Mouse (Mus musculus) forelimb bud, embryonic 11.5 days (tissue): Measurements from ENCODE around the gene Olfr1311.
"Not testable (repeated sequence)": the region's sequence is repeated elsewhere in the genome, so short reads cannot be mapped to it uniquely, and the experiment has no call there.

ENCODE experiments used
- DNase-seq: peaks from one replicate; pipeline ENCODE4 v3.0.0-alpha.2; 2012; ENCODE audit warnings: low read depth, low spot score

Gene Olfr1311

DNA sequence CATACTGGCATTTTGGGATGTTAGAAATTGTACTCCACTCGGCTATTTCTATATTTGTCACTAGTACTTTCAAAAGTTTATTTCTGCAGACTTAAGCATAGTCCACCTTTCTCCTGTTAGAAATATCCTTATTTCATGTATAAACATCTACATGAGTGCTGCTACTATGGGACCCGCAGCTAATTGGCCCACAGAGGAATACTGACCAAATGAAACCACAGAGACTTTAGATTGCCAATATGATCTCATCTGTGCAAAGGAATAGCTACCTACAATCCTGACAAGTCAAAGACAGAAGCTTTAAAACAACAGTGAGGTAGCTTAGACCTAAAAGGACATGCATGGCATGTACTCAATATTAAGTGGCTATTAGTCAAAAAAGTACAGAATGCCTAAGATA, at the start of gene Olfr1311:
TSS of gene Olfr1311 (minus strand) at position 101 of the 400 bp plus-strand sequence.
- no peak for DNase-seq

DNA sequence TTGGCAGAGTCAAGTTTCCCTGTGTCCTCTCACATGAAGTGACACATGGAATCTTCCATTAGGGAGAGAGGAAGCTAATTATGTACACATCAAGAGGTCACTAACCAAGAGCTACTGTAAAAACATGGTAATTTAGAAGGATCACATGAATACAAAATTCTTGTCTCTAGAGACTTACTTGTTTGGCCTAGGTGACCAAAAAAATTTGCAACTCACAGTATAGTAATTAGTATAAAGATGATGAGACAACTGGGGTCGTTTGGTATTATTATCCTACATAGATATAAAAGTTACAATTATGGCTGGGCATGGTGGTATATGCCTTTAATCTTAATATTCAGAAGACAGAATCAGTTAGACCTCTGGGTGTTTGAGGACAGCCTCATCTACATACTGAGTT, 25.9 kb upstream of the Olfr1311 start, which contains the start of gene Olfr1312:
TSS of gene Olfr1312 (minus strand) at position 101 of the 400 bp plus-strand sequence.
- no peak for DNase-seq

DNA sequence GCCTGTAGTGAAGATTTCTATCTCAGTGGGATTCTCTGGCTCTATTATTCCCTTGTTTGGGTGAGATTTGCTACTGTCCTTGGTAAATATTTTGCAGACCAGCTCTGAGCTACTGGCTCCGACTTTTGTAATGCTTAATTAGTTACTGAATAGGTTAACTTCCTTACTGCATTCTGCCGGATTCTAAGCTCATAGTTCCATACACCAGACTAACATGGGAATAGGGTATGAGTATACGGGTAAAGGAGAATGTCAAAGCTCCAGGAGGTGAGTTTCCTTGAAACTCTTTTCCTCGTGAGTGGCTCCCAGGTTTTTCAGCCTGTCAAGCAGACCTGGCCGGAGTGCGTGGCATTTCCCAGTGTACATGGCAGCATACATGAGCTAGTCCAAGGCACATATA, 2.8 kb upstream of the Olfr1311 start:
- not testable (repeated sequence) for DNase-seq

DNA sequence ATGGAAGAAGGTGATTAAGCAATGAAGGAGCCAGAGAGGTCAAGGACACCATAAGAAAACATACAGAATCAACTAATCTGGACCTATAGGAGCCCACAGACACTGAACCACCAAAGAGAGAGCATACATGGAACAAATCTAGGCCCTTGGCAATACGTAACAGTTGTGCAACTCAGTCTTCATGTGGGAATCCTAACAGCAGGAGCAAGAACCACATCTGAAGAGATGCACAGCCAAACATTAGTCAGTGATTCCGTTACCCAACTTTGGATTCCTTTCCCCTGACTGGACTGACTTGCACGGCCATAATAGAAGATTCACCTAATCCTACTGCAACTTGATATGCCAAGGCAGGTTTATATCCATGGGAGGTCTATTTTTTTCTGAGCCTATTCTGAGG, 9.3 kb downstream of the Olfr1311 start:
- no peak for DNase-seq

DNA sequence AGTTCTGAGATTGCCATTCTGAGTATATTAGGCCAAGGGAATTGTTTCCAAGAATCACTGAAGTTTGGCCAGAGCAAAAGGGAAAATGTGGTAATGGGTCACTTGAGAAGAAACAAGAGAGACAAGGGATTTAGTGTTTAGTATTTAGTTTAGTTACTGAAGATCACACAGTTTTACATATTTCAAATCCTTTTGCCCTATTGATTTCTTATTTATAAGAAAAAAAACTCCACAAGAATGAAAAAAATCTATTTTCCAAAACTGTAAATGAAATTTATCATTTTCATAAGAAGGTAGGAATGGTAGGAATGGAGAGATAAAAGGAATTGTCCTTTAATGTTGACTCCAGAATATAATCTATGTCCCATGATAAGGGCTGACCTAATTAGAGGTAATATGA, 11.6 kb downstream of the Olfr1311 start, which contains the start of gene Olfr1310:
TSS of gene Olfr1310 (minus strand) at position 101 of the 400 bp plus-strand sequence.
- no peak for DNase-seq

DNA sequence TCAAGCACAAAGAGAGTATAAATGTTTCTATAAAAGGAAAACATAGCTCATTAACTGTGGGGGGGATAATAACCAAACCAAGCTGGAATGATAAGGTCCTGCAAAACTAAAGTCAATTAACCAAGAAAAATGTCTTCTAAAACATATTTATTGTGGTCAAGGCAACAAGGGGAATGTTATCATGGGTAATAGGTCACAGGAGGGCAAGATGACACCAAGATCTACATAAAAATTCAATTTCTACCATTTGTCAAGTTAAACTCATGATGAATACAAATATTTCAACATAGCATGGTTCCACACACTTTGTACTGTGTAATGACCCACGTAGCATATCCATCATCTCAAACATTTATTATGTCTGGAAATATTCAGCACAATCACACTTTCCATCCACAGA, 34.0 kb downstream of the Olfr1311 start, which contains the start of gene Olfr1309:
TSS of gene Olfr1309 (minus strand) at position 101 of the 400 bp plus-strand sequence.
- no peak for DNase-seq
